Mouse (Mus musculus): ENCODE measurements around the gene Cd248. TPM values are rescaled to one million over a fixed set of nuclear protein-coding genes. Genes with fewer than 3 reads are reported as not detected.

The Cd248 gene
- total and polyA plus RNA-seq, 2 experiments from 2014 or later = 15.7 to 22.0 TPM

GRCm38 (mm10) chr19:5079279-5079678, 11.4 kb downstream of the Cd248 start:
- no peak for ATAC-seq (ENCODE audit: low FRiP score)

GRCm38 (mm10) chr19:5082005-5082404, 14.1 kb downstream of the Cd248 start:
- ATAC-seq (ENCODE audit: low FRiP score) (no peak), DNase-seq (ENCODE audit: low spot score) (no peak)
- Histone ChIP-seq H3K4me2 (ENCODE audit: low read depth, low read length, poor library complexity, severe bottlenecking) (no peak overlapping the region), H3K27ac (ENCODE audit: low read depth, low read length) (no peak overlapping the region), H3K36me3 (ENCODE audit: insufficient read depth, low read length) (peaks cover 25% of the 10 kb centered on the region), H3K9ac (replicated peaks; ENCODE audit: low read length, poor library complexity, severe bottlenecking) (no peak overlapping the region), H3K9me3 (ENCODE audit: low read length) (no peaks in the 10 kb centered on the region), H3K27me3 (ENCODE audit: insufficient read depth, low read length) (peaks cover 25% of the 10 kb centered on the region), H3K4me1 (ENCODE audit: insufficient read depth, low read length) (no peaks in the 10 kb centered on the region), H3K4me3 (ENCODE audit: low read depth, low read length) (no peak overlapping the region)
- 79% methylated on average over 18 of the region's 18 CpGs for WGBS
- TF ChIP-seq CTCF (IDR thresholded peaks at IDR 0.05) = no peak

More at GRCm38 (mm10) chr19:5079279-5079678, 11.4 kb downstream of the Cd248 start:
- no peak for DNase-seq (ENCODE audit: low spot score)
- H3K9ac ChIP-seq (replicated peaks; ENCODE audit: low read length, poor library complexity, severe bottlenecking) = no peak overlapping the region
- H3K27me3 ChIP-seq (ENCODE audit: insufficient read depth, low read length) = peaks cover 26% of the 10 kb centered on the region
- no peak overlapping the region for H3K27ac ChIP-seq (ENCODE audit: low read depth, low read length)
- no peaks in the 10 kb centered on the region for H3K4me1 ChIP-seq (ENCODE audit: insufficient read depth, low read length)
- H3K36me3 ChIP-seq (ENCODE audit: insufficient read depth, low read length) = peaks cover 25% of the 10 kb centered on the region
- H3K4me3 ChIP-seq (ENCODE audit: low read depth, low read length) = no peak overlapping the region
- H3K9me3 ChIP-seq (ENCODE audit: low read length) = no peaks in the 10 kb centered on the region
- no peak overlapping the region for H3K4me2 ChIP-seq (ENCODE audit: low read depth, low read length, poor library complexity, severe bottlenecking)
- 94% methylated on average over 1 of the region's 1 CpGs for WGBS
- peak; percentile 21; the same call in 1 of the 2 replicates for TF ChIP-seq CTCF (IDR thresholded peaks at IDR 0.05)

- no peak for TF ChIP-seq CTCF (IDR thresholded peaks at IDR 0.05)
- Histone ChIP-seq H3K4me1 (ENCODE audit: insufficient read depth, low read length) (peaks cover 3% of the 10 kb centered on the region; the same call in 1 of the 2 replicates), H3K4me2 (ENCODE audit: low read depth, low read length, poor library complexity, severe bottlenecking) (no peak overlapping the region), H3K27me3 (ENCODE audit: insufficient read depth, low read length) (peaks cover 25% of the 10 kb centered on the region), H3K9ac (replicated peaks; ENCODE audit: low read length, poor library complexity, severe bottlenecking) (no peak overlapping the region), H3K4me3 (ENCODE audit: low read depth, low read length) (no peak overlapping the region), H3K9me3 (ENCODE audit: low read length) (no peaks in the 10 kb centered on the region), H3K27ac (ENCODE audit: low read depth, low read length) (no peak overlapping the region), H3K36me3 (ENCODE audit: insufficient read depth, low read length) (peaks cover 25% of the 10 kb centered on the region)
- WGBS = 71% methylated on average over 24 of the region's 24 CpGs
- DNase-seq (ENCODE audit: low spot score) (no peak), ATAC-seq (ENCODE audit: low FRiP score) (no peak)
Observed at GRCm38 (mm10) chr19:5082596-5082995, 14.7 kb downstream of the Cd248 start.

- H3K9ac ChIP-seq (replicated peaks; ENCODE audit: low read length, poor library complexity, severe bottlenecking) = peak overlapping the region; percentile 91
- peak overlapping the region; percentile 72 for H3K4me2 ChIP-seq (ENCODE audit: low read depth, low read length, poor library complexity, severe bottlenecking)
- H3K4me3 ChIP-seq (ENCODE audit: low read depth, low read length) = peak overlapping the region; percentile 77
- peaks cover 25% of the 10 kb centered on the region for H3K36me3 ChIP-seq (ENCODE audit: insufficient read depth, low read length)
- DNase-seq (ENCODE audit: low spot score) (no peak), ATAC-seq (ENCODE audit: low FRiP score) (no peak)
- 57% methylated on average over 3 of the region's 3 CpGs for WGBS
- peaks cover 25% of the 10 kb centered on the region for H3K27me3 ChIP-seq (ENCODE audit: insufficient read depth, low read length)
- peaks cover 7% of the 10 kb centered on the region; the same call in 1 of the 2 replicates for H3K4me1 ChIP-seq (ENCODE audit: insufficient read depth, low read length)
- H3K9me3 ChIP-seq (ENCODE audit: low read length) = no peaks in the 10 kb centered on the region
- no peak for TF ChIP-seq CTCF (IDR thresholded peaks at IDR 0.05)
- H3K27ac ChIP-seq (ENCODE audit: low read depth, low read length) = peak overlapping the region; percentile 48; the same call in 1 of the 2 replicates
Observed at GRCm38 (mm10) chr19:5083961-5084833, 16.3 kb downstream of the Cd248 start.

GRCm38 (mm10) chr19:5084834-5085144, 16.9 kb downstream of the Cd248 start:
- TF ChIP-seq CTCF (IDR thresholded peaks at IDR 0.05) = no peak
- 1% methylated on average over 15 of the region's 15 CpGs for WGBS
- H3K4me1 ChIP-seq (ENCODE audit: insufficient read depth, low read length) = peaks cover 10% of the 10 kb centered on the region
- ATAC-seq (ENCODE audit: low FRiP score) (no peak), DNase-seq (ENCODE audit: low spot score) (no peak)
- peaks cover 25% of the 10 kb centered on the region for H3K27me3 ChIP-seq (ENCODE audit: insufficient read depth, low read length)
- H3K9me3 ChIP-seq (ENCODE audit: low read length) = no peaks in the 10 kb centered on the region
- H3K9ac ChIP-seq (replicated peaks; ENCODE audit: low read length, poor library complexity, severe bottlenecking) = peak overlapping the region; percentile 91
- H3K27ac ChIP-seq (ENCODE audit: low read depth, low read length) = peak overlapping the region; percentile 48; the same call in 1 of the 2 replicates
- H3K4me2 ChIP-seq (ENCODE audit: low read depth, low read length, poor library complexity, severe bottlenecking) = peak overlapping the region; percentile 72
- peak overlapping the region; percentile 77 for H3K4me3 ChIP-seq (ENCODE audit: low read depth, low read length)
- H3K36me3 ChIP-seq (ENCODE audit: insufficient read depth, low read length) = peaks cover 25% of the 10 kb centered on the region
